Mouse (Mus musculus): ENCODE measurements at regions not wholly inside any gene's neighbourhood (a gene's known extent, or its start where the extent isn't known, plus 50 kb on each side); places are given as distances from the start of the nearest gene placed in this dataset.

GRCm38 (mm10) chr7:114345860-114346259, 69.2 kb upstream of the Pde3b start:
- no peak for DNase-seq

DNA sequence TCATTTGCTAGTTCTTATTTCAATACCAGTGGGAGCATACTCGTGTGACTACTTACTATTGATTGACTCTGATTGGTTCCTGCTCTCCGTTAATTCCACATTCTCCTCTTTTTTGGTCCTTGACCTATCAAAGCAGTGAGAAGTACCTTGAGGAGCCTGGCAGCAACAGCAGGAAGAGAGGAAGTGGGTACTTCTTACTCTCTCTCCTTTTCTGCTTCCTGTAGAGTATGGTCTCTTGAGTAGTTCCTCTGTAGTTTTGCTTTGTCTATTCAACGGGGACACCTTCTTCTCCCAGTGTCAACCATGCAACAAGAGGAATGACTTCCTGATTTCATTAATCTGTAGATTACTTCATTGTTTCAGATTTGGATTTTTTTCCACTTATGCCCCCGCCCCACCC, 68.1 kb upstream of the Pde3b start:
- DNase-seq = no peak

GRCm38 (mm10) chr7:114350968-114351367, 64.1 kb upstream of the Pde3b start:
- no peak for DNase-seq

DNA sequence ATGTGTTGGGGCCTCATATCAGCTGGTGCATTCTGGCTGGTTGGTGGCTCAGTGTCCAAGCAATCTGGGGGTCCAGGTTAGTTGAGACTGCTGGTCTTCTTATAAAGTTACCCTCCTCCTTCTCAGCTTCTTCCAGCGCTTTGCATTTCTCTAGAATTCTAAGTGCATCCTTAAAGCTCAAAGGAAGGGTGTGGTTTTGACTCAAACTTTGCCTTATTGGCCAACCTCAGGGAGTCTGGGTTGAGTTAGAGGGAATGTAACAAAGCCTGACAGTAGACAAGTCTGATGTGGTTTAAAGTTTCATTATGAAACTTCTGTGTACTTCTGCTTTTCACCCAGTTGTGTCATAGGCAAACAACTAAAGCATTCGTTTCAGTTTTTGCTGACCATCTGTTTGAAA, 58.7 kb upstream of the Pde3b start:
- DNase-seq = peak in 1 of 2 experiments; percentile 17

- no peak for DNase-seq
These were observed 52.9 kb upstream of the Pde3b start for GRCm38 (mm10) chr7:114362166-114362565.

DNA sequence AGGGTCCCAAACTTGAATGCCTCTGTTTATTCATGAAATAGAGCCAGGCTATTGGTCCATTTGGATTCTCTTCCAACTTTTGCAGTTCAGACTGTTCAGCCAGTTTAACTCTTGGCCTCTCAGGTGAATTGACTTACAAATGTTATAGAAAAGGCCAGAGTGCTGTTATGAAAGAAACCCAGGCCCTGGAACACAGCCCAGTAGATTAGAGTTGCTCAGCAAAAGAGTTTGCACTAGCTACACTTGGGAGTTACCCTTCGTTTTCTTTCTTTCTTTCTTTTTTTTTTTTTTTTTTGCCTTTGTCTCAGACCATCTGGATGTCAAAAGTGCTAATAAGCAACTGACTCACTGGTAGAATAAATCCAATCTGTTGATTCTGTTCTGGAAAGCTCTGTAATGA, 51.0 kb upstream of the Pde3b start:
- DNase-seq = peak; percentile 30 to 41
